In the genomic region with DNA sequence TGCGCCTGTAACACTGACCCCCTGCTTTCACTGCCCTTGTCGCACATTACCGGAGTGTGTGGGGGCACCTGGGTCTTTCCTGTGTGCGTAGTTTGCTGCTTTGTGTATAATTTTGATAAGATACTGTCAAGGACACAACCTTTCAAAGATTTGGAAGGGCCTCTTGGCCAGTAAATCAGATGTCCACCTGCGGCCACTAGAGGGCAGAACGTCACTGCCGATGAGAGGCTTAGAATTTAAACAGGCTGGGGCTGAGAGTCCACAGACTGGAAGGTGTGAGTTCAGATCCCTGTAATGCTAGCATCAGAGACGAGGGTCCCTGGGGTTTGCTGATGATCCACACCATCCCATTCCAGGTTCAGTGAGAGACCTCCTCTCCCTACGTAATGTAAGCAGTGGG, we compare ENCODE assay signal across 8 mouse cellular contexts. TPM values are rescaled to one million over a fixed set of nuclear protein-coding genes. Genes with fewer than 3 reads are reported as not detected.
DNase-seq lines count a peak whose midpoint lies in the region; ATAC-seq and TF ChIP-seq lines count a peak whose summit lies in the region.

No protein-coding gene starts in this region.

- peaks cover 27% of the 10 kb centered on the region for H3K4me1 ChIP-seq in testis, adult 2 months (ENCODE audit: control insufficient read depth, insufficient read depth, low read length)
- H3K4me1 ChIP-seq in forebrain, postnatal 0 days (ENCODE audit: insufficient read depth), result no peaks in the 10 kb centered on the region
- H3K4me1 ChIP-seq in kidney, embryonic 14.5 days (ENCODE audit: control insufficient read depth, insufficient read depth, low read length), result peaks cover 8% of the 10 kb centered on the region; the same call in 1 of the 2 replicates

- H3K9me3 ChIP-seq in forebrain, postnatal 0 days (ENCODE audit: low read length), result no peaks in the 10 kb centered on the region
- H3K9me3 ChIP-seq in kidney, embryonic 14.5 days (ENCODE audit: control insufficient read depth, low read length), result no peaks in the 10 kb centered on the region

- WGBS in forebrain, postnatal 0 days, result 38% methylated on average over 9 of the region's 9 CpGs
- WGBS in kidney, embryonic 14.5 days, result 38% methylated on average over 9 of the region's 9 CpGs

- DNase-seq in testis, postnatal 14 days (ENCODE audit: low spot score), result no peak
- peak; percentile 49 for DNase-seq in c-Kit-negative CD71-positive TER-119-positive erythroid progenitor cells, embryonic 14.5 days (ENCODE audit: low read depth, low spot score)
- DNase-seq in forebrain, postnatal 0 days, result peak; percentile 69
- peak; percentile 80 for DNase-seq in lung, postnatal 25 days (ENCODE audit: low spot score)
- DNase-seq in retina, postnatal 1 day, result peak; percentile 75
- peak; percentile 66 for DNase-seq in urinary bladder, postnatal 25 days (ENCODE audit: low spot score)

- no peaks in the 10 kb centered on the region for H3K27me3 ChIP-seq in testis, adult 2 months (ENCODE audit: control insufficient read depth, insufficient read depth, low read length)
- H3K27me3 ChIP-seq in forebrain, postnatal 0 days (ENCODE audit: insufficient read depth, low read length), result no peaks in the 10 kb centered on the region
- no peaks in the 10 kb centered on the region for H3K27me3 ChIP-seq in kidney, embryonic 14.5 days (ENCODE audit: control insufficient read depth, insufficient read depth, low read length)

- no peak for ATAC-seq in forebrain, postnatal 0 days
- ATAC-seq in kidney, embryonic 14.5 days (ENCODE audit: low FRiP score, low TSS enrichment), result 0 out of 2 replicates have a peak, but pooled peaks have one; percentile 17

- no peak overlapping the region for H3K4me3 ChIP-seq in testis, adult 2 months (ENCODE audit: control insufficient read depth, low read depth, low read length)
- no peak overlapping the region for H3K4me3 ChIP-seq in forebrain, postnatal 0 days (ENCODE audit: low read depth, low read length)
- H3K4me3 ChIP-seq in kidney, embryonic 14.5 days (ENCODE audit: low read length), result no peak overlapping the region

- H3K9ac ChIP-seq in forebrain, postnatal 0 days, result no peak overlapping the region
- no peak overlapping the region for H3K9ac ChIP-seq in kidney, embryonic 14.5 days (ENCODE audit: low read depth, low read length)

- TF ChIP-seq CTCF in testis, adult 2 months (IDR thresholded peaks at IDR 0.05; ENCODE audit: control insufficient read depth, insufficient read depth, insufficient replicate concordance, low read depth, low read length), result peak; percentile 58; the same call in 1 of the 2 replicates
- peak; percentile 78 for TF ChIP-seq CTCF in forebrain, postnatal 0 days (IDR thresholded peaks at IDR 0.05; ENCODE audit: low read depth)

- no peaks in the 10 kb centered on the region; the same call in 1 of the 2 replicates for H3K36me3 ChIP-seq in testis, adult 2 months (ENCODE audit: control insufficient read depth, insufficient read depth, low read length)
- H3K36me3 ChIP-seq in forebrain, postnatal 0 days (ENCODE audit: insufficient read depth), result peaks cover 34% of the 10 kb centered on the region
- H3K36me3 ChIP-seq in kidney, embryonic 14.5 days (ENCODE audit: control insufficient read depth, insufficient read depth, low read length), result peaks cover 51% of the 10 kb centered on the region

- no peak overlapping the region for H3K27ac ChIP-seq in testis, adult 2 months (ENCODE audit: control insufficient read depth, insufficient read depth, low read depth, low read length)
- H3K27ac ChIP-seq in forebrain, postnatal 0 days (ENCODE audit: low read depth, low read length), result no peak overlapping the region
- no peak overlapping the region for H3K27ac ChIP-seq in kidney, embryonic 14.5 days (ENCODE audit: low read depth, low read length)

- TF ChIP-seq POLR2A in testis, adult 2 months (IDR thresholded peaks at IDR 0.05; ENCODE audit: control insufficient read depth, low read depth, low read length), result no peak

- H3K4me2 ChIP-seq in forebrain, postnatal 0 days (ENCODE audit: low read depth), result no peak overlapping the region
- H3K4me2 ChIP-seq in kidney, embryonic 14.5 days (replicated peaks; ENCODE audit: low read depth, low read length), result no peak overlapping the region

RNA-seq across cellular contexts. Expression of a gene that starts 13.5 kb away (rescaled TPM):
- 10.4 and 16.3 TPM in 2 replicates for polyA plus RNA-seq in testis, adult 2 months (2012; rRNA removed)
- 29.7 and 43.8 TPM in 2 replicates for total RNA-seq in forebrain, postnatal 0 days (2014; rRNA removed)
- 32.6 and 36.4 TPM in 2 replicates for polyA plus RNA-seq in forebrain, postnatal 0 days (2015; fragmentation: Nextera tagmentation; extraction: Ambion mirVana)
- 301 and 308 TPM in 2 replicates for polyA plus RNA-seq in kidney, embryonic 14.5 days (2014; fragmentation: Nextera tagmentation; extraction: Ambion mirVana)

RNA-seq across cellular contexts. Expression of a gene that starts 16.0 kb away (rescaled TPM):
- polyA plus RNA-seq in testis, adult 2 months (2012; rRNA removed), result 27.3 and 27.9 TPM in 2 replicates
- 6.3 and 15.9 TPM in 2 replicates for total RNA-seq in forebrain, postnatal 0 days (2014; rRNA removed)
- polyA plus RNA-seq in forebrain, postnatal 0 days (2015; fragmentation: Nextera tagmentation; extraction: Ambion mirVana), result 14.9 and 15.1 TPM in 2 replicates
- polyA plus RNA-seq in kidney, embryonic 14.5 days (2014; fragmentation: Nextera tagmentation; extraction: Ambion mirVana), result 27.0 and 27.3 TPM in 2 replicates

RNA-seq across cellular contexts. Expression of a gene that starts 16.3 kb away (rescaled TPM):
- polyA plus RNA-seq in testis, adult 2 months (2012; rRNA removed), result 115 and 123 TPM in 2 replicates
- total RNA-seq in forebrain, postnatal 0 days (2014; rRNA removed), result 75.2 and 76.4 TPM in 2 replicates
- polyA plus RNA-seq in forebrain, postnatal 0 days (2015; fragmentation: Nextera tagmentation; extraction: Ambion mirVana), result 74.3 and 75.2 TPM in 2 replicates
- 65.3 and 75.0 TPM in 2 replicates for polyA plus RNA-seq in kidney, embryonic 14.5 days (2014; fragmentation: Nextera tagmentation; extraction: Ambion mirVana)

RNA-seq across cellular contexts. Expression of a gene that starts 25.1 kb away (rescaled TPM):
- polyA plus RNA-seq in testis, adult 2 months (2012; rRNA removed), result 5.4 and 5.8 TPM in 2 replicates
- 24.9 and 29.4 TPM in 2 replicates for total RNA-seq in forebrain, postnatal 0 days (2014; rRNA removed)
- 35.1 and 44.7 TPM in 2 replicates for polyA plus RNA-seq in forebrain, postnatal 0 days (2015; fragmentation: Nextera tagmentation; extraction: Ambion mirVana)
- 48.9 and 67.4 TPM in 2 replicates for polyA plus RNA-seq in kidney, embryonic 14.5 days (2014; fragmentation: Nextera tagmentation; extraction: Ambion mirVana)

RNA-seq across cellular contexts. Expression of a gene that starts 25.8 kb away (rescaled TPM):
- 3.4 and 3.5 TPM in 2 replicates for polyA plus RNA-seq in testis, adult 2 months (2012; rRNA removed)
- total RNA-seq in forebrain, postnatal 0 days (2014; rRNA removed), result 12.6 and 14.0 TPM in 2 replicates
- polyA plus RNA-seq in forebrain, postnatal 0 days (2015; fragmentation: Nextera tagmentation; extraction: Ambion mirVana), result 4.9 and 8.2 TPM in 2 replicates
- polyA plus RNA-seq in kidney, embryonic 14.5 days (2014; fragmentation: Nextera tagmentation; extraction: Ambion mirVana), result 16.3 and 18.9 TPM in 2 replicates
